Comparison of ENCODE assay signal across 8 mouse cellular contexts in the genomic region with DNA sequence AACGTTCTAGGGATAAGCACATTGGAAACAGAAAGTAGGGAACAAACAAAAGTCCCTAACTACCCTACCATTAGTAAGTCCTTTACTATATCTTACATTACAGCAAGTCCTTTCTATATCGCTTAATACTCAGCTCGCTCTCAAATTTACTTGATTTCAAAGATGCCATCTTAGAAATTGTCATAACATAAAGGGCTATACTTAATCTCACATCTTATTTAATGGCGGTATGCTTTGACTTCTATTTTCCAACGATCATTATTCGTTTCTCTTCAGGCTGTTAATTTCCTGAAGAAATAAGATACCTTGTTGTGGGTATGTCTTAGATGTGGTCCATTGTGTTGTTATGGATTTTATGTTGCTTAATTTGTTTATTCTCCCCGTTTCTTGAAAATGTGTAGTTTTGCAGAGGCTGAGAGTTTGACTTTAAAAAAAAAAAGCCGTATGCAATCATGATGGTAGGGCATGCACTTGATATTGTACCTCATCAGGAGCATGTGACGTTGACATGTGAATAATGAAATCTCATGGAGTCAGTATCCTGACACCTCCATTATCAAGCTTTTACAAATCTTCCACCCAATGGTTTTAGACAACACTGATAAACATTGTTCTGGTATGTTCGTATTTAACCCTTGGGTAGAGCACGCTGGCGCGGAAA.
DNase-seq lines count a peak whose midpoint lies in the region; ATAC-seq and TF ChIP-seq lines count a peak whose summit lies in the region.

No protein-coding gene starts in this region.

- no peak for TF ChIP-seq CTCF in bone marrow macrophage, adult 2 months (IDR thresholded peaks at IDR 0.05; ENCODE audit: low read depth, low read length)

- peak overlapping the region; percentile 64 for H3K9ac ChIP-seq in kidney, embryonic 15.5 days
- peak overlapping the region; percentile 83 for H3K9ac ChIP-seq in hindbrain, embryonic 13.5 days
- peak overlapping the region; percentile 81; the same call in 1 of the 2 replicates for H3K9ac ChIP-seq in midbrain, embryonic 13.5 days (replicated peaks)

- 51% methylated on average over 13 of the region's 13 CpGs for WGBS in kidney, embryonic 15.5 days
- WGBS in hindbrain, embryonic 13.5 days = 52% methylated on average over 13 of the region's 13 CpGs
- 54% methylated on average over 13 of the region's 13 CpGs for WGBS in midbrain, embryonic 13.5 days

- peaks cover 11% of the 10 kb centered on the region for H3K4me1 ChIP-seq in kidney, embryonic 15.5 days
- H3K4me1 ChIP-seq in bone marrow macrophage, adult 2 months (ENCODE audit: control insufficient read depth, insufficient read depth, low read length) = peaks cover 3% of the 10 kb centered on the region; the same call in 1 of the 2 replicates
- peaks cover 14% of the 10 kb centered on the region for H3K4me1 ChIP-seq in hindbrain, embryonic 13.5 days (replicated peaks)
- H3K4me1 ChIP-seq in midbrain, embryonic 13.5 days (replicated peaks) = peaks cover 12% of the 10 kb centered on the region

- H3K4me2 ChIP-seq in kidney, embryonic 15.5 days = peak overlapping the region; percentile 75
- H3K4me2 ChIP-seq in hindbrain, embryonic 13.5 days = peak overlapping the region; percentile 67
- H3K4me2 ChIP-seq in midbrain, embryonic 13.5 days (replicated peaks) = peak overlapping the region; percentile 76

- no peaks in the 10 kb centered on the region for H3K9me3 ChIP-seq in kidney, embryonic 15.5 days (replicated peaks)
- H3K9me3 ChIP-seq in hindbrain, embryonic 13.5 days = no peaks in the 10 kb centered on the region
- H3K9me3 ChIP-seq in midbrain, embryonic 13.5 days = no peaks in the 10 kb centered on the region

- H3K27ac ChIP-seq in kidney, embryonic 15.5 days = peak overlapping the region; percentile 89
- H3K27ac ChIP-seq in bone marrow macrophage, adult 2 months (ENCODE audit: insufficient read depth, low read depth, low read length) = no peak overlapping the region
- peak overlapping the region; percentile 93 for H3K27ac ChIP-seq in hindbrain, embryonic 13.5 days
- peak overlapping the region; percentile 84 for H3K27ac ChIP-seq in midbrain, embryonic 13.5 days

- no peaks in the 10 kb centered on the region for H3K27me3 ChIP-seq in kidney, embryonic 15.5 days
- H3K27me3 ChIP-seq in hindbrain, embryonic 13.5 days = no peaks in the 10 kb centered on the region
- H3K27me3 ChIP-seq in midbrain, embryonic 13.5 days = no peaks in the 10 kb centered on the region

- DNase-seq in kidney, adult 8-10 months = no peak
- DNase-seq in adrenal gland, adult 18-20 months (ENCODE audit: low spot score in 2 of 2) = no peak
- no peak for DNase-seq in B cell, adult 2 months

- no peak for ATAC-seq in kidney, embryonic 15.5 days (replicated peaks; ENCODE audit: low FRiP score)
- no peak for ATAC-seq in hindbrain, embryonic 13.5 days (ENCODE audit: low FRiP score)
- ATAC-seq in midbrain, embryonic 13.5 days = no peak
- ATAC-seq in megakaryocyte progenitor cell, adult 5-6 weeks (replicated peaks; ENCODE audit: poor library complexity) = no peak

- no peaks in the 10 kb centered on the region for H3K36me3 ChIP-seq in kidney, embryonic 15.5 days
- H3K36me3 ChIP-seq in hindbrain, embryonic 13.5 days = no peaks in the 10 kb centered on the region
- H3K36me3 ChIP-seq in midbrain, embryonic 13.5 days = no peaks in the 10 kb centered on the region

- TF ChIP-seq POLR2A in bone marrow macrophage, adult 2 months (IDR thresholded peaks at IDR 0.05; ENCODE audit: borderline replicate concordance, low read depth, low read length) = no peak

- peak overlapping the region; percentile 83 for H3K4me3 ChIP-seq in kidney, embryonic 15.5 days (replicated peaks)
- H3K4me3 ChIP-seq in bone marrow macrophage, adult 2 months (ENCODE audit: insufficient read depth, low read length) = peak overlapping the region; percentile 57
- peak overlapping the region; percentile 90 for H3K4me3 ChIP-seq in hindbrain, embryonic 13.5 days
- peak overlapping the region; percentile 95 for H3K4me3 ChIP-seq in midbrain, embryonic 13.5 days (replicated peaks)
